Mouse (Mus musculus) cerebellum, adult 2 months (tissue): Measurements from ENCODE around the gene Esyt2.

Experiments
- CTCF ChIP-seq: fragments of 200-500 bp; IDR thresholded peaks from 2 replicates; pipeline ENCODE4 v1.5.1; 2011; ENCODE audit warnings: low read depth, mild to moderate bottlenecking, control low read depth, low read length, moderate library complexity, borderline replicate concordance; ENCODE audit not compliant: insufficient read depth
- POLR2A ChIP-seq: fragments of 200-500 bp; IDR thresholded peaks from 2 replicates; pipeline ENCODE4 v1.6.1; 2011; ENCODE audit warnings: low read length, control low read depth, borderline replicate concordance; ENCODE audit not compliant: insufficient read depth

GRCm38 (mm10) chr12:116236658-116237057 lies 44.3 kb upstream of the Esyt2 start:
- TF ChIP-seq POLR2A (no peak), CTCF (no peak)
